Mouse (Mus musculus) thymus, adult 2 months (tissue): Measurements from ENCODE around the gene Pou2f2.

Experiments
- CTCF ChIP-seq: fragments of 200-500 bp; IDR thresholded peaks from 2 replicates; pipeline ENCODE4 v1.5.1; 2012; ENCODE audit warnings: mild to moderate bottlenecking, control low read depth, low read length, moderate library complexity, borderline replicate concordance; ENCODE audit not compliant: control insufficient read depth, poor library complexity, insufficient read depth; ENCODE audit errors: extremely low read depth
- POLR2A ChIP-seq: fragments of 200-500 bp; IDR thresholded peaks from 2 replicates; pipeline ENCODE4 v1.6.1; 2012; ENCODE audit warnings: mild to moderate bottlenecking, low read length, control low read depth, moderate library complexity; ENCODE audit not compliant: control insufficient read depth, poor library complexity, insufficient read depth; ENCODE audit errors: extremely low read depth

- TF ChIP-seq CTCF (no peak), POLR2A (no peak)
Observed at GRCm38 (mm10) chr7:25197384-25198018, 18.0 kb upstream of the Pou2f2 start.
